ENCODE assay signal across 8 mouse cellular contexts in the genomic region with DNA sequence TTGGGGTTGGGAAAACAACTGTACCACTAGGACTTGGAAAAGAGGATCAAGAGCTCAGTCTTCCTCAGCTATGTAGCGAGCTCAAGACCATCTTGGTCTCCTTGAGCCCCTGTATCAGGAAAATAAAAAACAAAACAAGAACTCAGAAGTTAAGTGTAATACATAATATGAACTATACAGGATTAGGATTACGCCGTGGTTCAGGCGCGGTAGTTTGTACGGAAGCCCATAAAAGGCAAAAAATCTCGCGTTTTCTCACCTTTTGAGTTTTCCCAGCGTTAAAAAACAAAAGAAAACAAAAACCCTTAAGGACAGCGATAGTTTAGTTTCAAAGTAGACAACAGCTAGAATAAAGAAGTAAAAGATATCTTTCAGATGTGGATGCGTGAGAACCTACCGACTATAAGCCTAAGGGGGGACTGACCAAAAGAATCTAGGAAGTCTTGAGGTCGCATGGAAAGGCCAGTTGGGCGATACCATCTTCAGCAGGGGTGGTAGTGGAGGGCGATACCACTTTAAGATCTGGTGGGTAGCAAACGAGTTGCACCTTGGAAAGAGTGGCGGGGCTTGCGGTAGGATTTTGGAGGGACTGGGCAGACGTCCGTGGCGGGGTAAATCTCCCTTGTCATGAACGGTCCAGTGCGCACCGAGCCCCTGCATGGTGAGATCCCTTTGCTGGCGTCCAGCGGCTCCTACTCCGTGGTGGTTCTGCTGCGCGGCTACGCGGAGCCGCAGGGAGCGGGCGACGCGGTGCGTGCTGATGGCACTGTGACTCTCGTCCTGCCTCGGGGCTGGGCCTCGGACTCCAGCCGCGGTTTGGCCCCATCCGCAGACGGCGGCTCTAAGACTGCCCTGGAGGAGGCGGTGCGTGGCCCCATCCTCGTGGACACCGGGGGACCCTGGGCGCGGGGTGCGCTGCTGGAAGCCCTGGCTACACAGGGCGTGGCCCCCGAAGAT. TPM values are rescaled to one million over a fixed set of nuclear protein-coding genes. Genes with fewer than 3 reads are reported as not detected.
DNase-seq lines count a peak whose midpoint lies in the region; ATAC-seq lines count a peak whose summit lies in the region.

A gene (plus strand): TSS at position 544 of the 957 bp plus-strand sequence.

- WGBS in hindbrain, embryonic 12.5 days, result 8% methylated on average over 54 of the region's 54 CpGs

- H3K36me3 ChIP-seq in hindbrain, embryonic 12.5 days, result peaks cover 36% of the 10 kb centered on the region

- ATAC-seq in hindbrain, embryonic 12.5 days (ENCODE audit: low FRiP score), result peak; percentile 87

- peak; percentile 88 for DNase-seq in Muller cell, postnatal 12 days (ENCODE audit: inconsistent ontology term)
- peak; percentile 94 for DNase-seq in cerebellum, adult 9-10 months
- peak; percentile 60 to 92 for DNase-seq in frontal cortex, adult 2 months (ENCODE audit: extremely low spot score in 1 of 2, low spot score in 1 of 2)
- peak; percentile 80 to 83 for DNase-seq in layer of hippocampus, postnatal 36 days
- peak; percentile 92 for DNase-seq in lung, postnatal 36 days
- DNase-seq in retina, postnatal 1 day, result peak; percentile 95
- peak; percentile 75 to 84 for DNase-seq in urinary bladder, adult 18-20 months (ENCODE audit: low spot score in 2 of 2)

- H3K4me1 ChIP-seq in hindbrain, embryonic 12.5 days, result peaks cover 10% of the 10 kb centered on the region

- H3K4me3 ChIP-seq in hindbrain, embryonic 12.5 days, result peak within 1 kb of the TSS; percentile 74

- H3K4me2 ChIP-seq in hindbrain, embryonic 12.5 days (replicated peaks), result peak within 1 kb of the TSS; percentile 96

- H3K27me3 ChIP-seq in hindbrain, embryonic 12.5 days, result no peaks in the 10 kb centered on the region

- peak within 1 kb of the TSS; percentile 91 for H3K27ac ChIP-seq in hindbrain, embryonic 12.5 days

- H3K9ac ChIP-seq in hindbrain, embryonic 12.5 days, result peak within 1 kb of the TSS; percentile 93

- no peaks in the 10 kb centered on the region for H3K9me3 ChIP-seq in hindbrain, embryonic 12.5 days (replicated peaks)

RNA-seq across cellular contexts. Expression of the gene that starts here (rescaled TPM):
- 7.2 and 7.5 TPM in 2 replicates for polyA plus RNA-seq in frontal cortex, adult 2 months (2012; rRNA removed)
- polyA plus RNA-seq in hindbrain, embryonic 12.5 days (2016; fragmentation: Nextera tagmentation; extraction: Ambion mirVana), result 10.9 and 12.8 TPM in 2 replicates
- total RNA-seq in layer of hippocampus, postnatal 36 days (2021), result 1 to 10 TPM; 8.2 to 8.6 TPM

Comparison
In these comparisons a context has a peak if more than half of its experiments do, and no peak if none do; other contexts are left out.
1. Peak in every context shown above with its lines: DNase-seq, ATAC-seq, H3K4me3 ChIP-seq and H3K27ac ChIP-seq.